9 mouse cellular contexts compared by ENCODE assay signal in genomic region chr9:103174771-103175519, GRCm38 (mm10). TPM values are rescaled to one million over a fixed set of nuclear protein-coding genes. Genes with fewer than 3 reads are reported as not detected.
DNase-seq lines count a peak whose midpoint lies in the region; ATAC-seq and TF ChIP-seq lines count a peak whose summit lies in the region.
"Had no signal": no experiment of that assay in that cellular context is flagged by ENCODE, and none has a peak within 500 bp of the region (broad histone marks: within the 10 kb centered on the region; RNA-seq: fewer than 3 reads in every experiment).

No protein-coding gene starts in this region.

- H3K9me3 ChIP-seq in embryonic facial prominence, embryonic 11.5 days (replicated peaks; ENCODE audit: control insufficient read depth, low read length): no peaks in the 10 kb centered on the region
- H3K9me3 ChIP-seq in embryonic facial prominence, embryonic 10.5 days: no peaks in the 10 kb centered on the region

- intact Hi-C loops in left cerebral cortex, postnatal 14 days (cut with DNase I): loop anchor here (5.0 kb wide), 1 partner anchor 83 kb away; no protein-coding TSS in a partner anchor

- no peaks in the 10 kb centered on the region for H3K27me3 ChIP-seq in embryonic facial prominence, embryonic 11.5 days (ENCODE audit: control insufficient read depth, insufficient read depth, low read length)
- H3K27me3 ChIP-seq in embryonic facial prominence, embryonic 10.5 days (replicated peaks; ENCODE audit: low read depth, poor library complexity, severe bottlenecking): no peaks in the 10 kb centered on the region
- H3K27me3 ChIP-seq in small intestine, adult 2 months (ENCODE audit: control insufficient read depth, insufficient read depth, low read length): no peaks in the 10 kb centered on the region

- DNase-seq in embryonic facial prominence, embryonic 11.5 days (ENCODE audit: low spot score): peak; percentile 22
- no peak for DNase-seq in embryonic facial prominence, embryonic 10.5 days (ENCODE audit: low spot score)
- DNase-seq in A20 (ENCODE audit: low read depth, low spot score): peak; percentile 28
- peak; percentile 59 to 63 for DNase-seq in adrenal gland, postnatal 36 days
- peak; percentile 46 to 70 for DNase-seq in kidney, postnatal 36 days
- no peak for DNase-seq in left cerebral cortex, postnatal 14 days (ENCODE audit: low spot score in 2 of 2)
- DNase-seq in urinary bladder, postnatal 10 days (ENCODE audit: low spot score): no peak

- TF ChIP-seq POLR2A in small intestine, adult 2 months (IDR thresholded peaks at IDR 0.05; ENCODE audit: low read depth, low read length): no peak

- no peak overlapping the region for H3K9ac ChIP-seq in embryonic facial prominence, embryonic 11.5 days (replicated peaks; ENCODE audit: low read length)

- no peak overlapping the region for H3K4me2 ChIP-seq in embryonic facial prominence, embryonic 11.5 days (ENCODE audit: low read depth, low read length)

- H3K4me1 ChIP-seq in embryonic facial prominence, embryonic 11.5 days (ENCODE audit: control insufficient read depth, insufficient read depth, low read length): no peaks in the 10 kb centered on the region
- peaks cover 6% of the 10 kb centered on the region for H3K4me1 ChIP-seq in embryonic facial prominence, embryonic 10.5 days
- H3K4me1 ChIP-seq in small intestine, adult 2 months (ENCODE audit: control insufficient read depth, insufficient read depth, insufficient read length, low read length): peaks cover 2% of the 10 kb centered on the region; the same call in 1 of the 2 replicates

- no peak overlapping the region for H3K27ac ChIP-seq in embryonic facial prominence, embryonic 11.5 days (replicated peaks; ENCODE audit: low read depth, low read length)
- no peak overlapping the region for H3K27ac ChIP-seq in embryonic facial prominence, embryonic 10.5 days (replicated peaks)
- H3K27ac ChIP-seq in small intestine, adult 2 months (ENCODE audit: insufficient read depth, low read depth, low read length): no peak overlapping the region

- 64% methylated on average over 6 of the region's 6 CpGs for WGBS in embryonic facial prominence, embryonic 11.5 days
- 64% methylated on average over 6 of the region's 6 CpGs for WGBS in embryonic facial prominence, embryonic 10.5 days
- WGBS in small intestine, adult 2 months: 44% methylated on average over 6 of the region's 6 CpGs

- H3K36me3 ChIP-seq in embryonic facial prominence, embryonic 11.5 days (replicated peaks; ENCODE audit: control insufficient read depth, insufficient read depth, low read depth, low read length): no peaks in the 10 kb centered on the region
- no peaks in the 10 kb centered on the region for H3K36me3 ChIP-seq in embryonic facial prominence, embryonic 10.5 days (replicated peaks)
- no peaks in the 10 kb centered on the region for H3K36me3 ChIP-seq in small intestine, adult 2 months (ENCODE audit: control insufficient read depth, insufficient read depth, low read length)

- peak; percentile 32; the same call in 1 of the 2 replicates for TF ChIP-seq CTCF in small intestine, adult 2 months (IDR thresholded peaks at IDR 0.05; ENCODE audit: extremely low read depth, insufficient read length, insufficient replicate concordance, low read depth, low read length)

- H3K4me3 ChIP-seq in embryonic facial prominence, embryonic 11.5 days (ENCODE audit: low read depth, low read length): no peak overlapping the region
- no peak overlapping the region for H3K4me3 ChIP-seq in embryonic facial prominence, embryonic 10.5 days
- H3K4me3 ChIP-seq in small intestine, adult 2 months (ENCODE audit: low read depth, low read length): no peak overlapping the region

- no peak for ATAC-seq in embryonic facial prominence, embryonic 11.5 days (replicated peaks; ENCODE audit: insufficient number of reproducible peaks, low FRiP score, low TSS enrichment, low read depth)

RNA-seq across cellular contexts. Expression of gene Srprb, which starts 27.0 kb away (rescaled TPM):
- 57.9 and 61.8 TPM in 2 replicates for polyA plus RNA-seq in embryonic facial prominence, embryonic 11.5 days (2014; fragmentation: Nextera tagmentation; extraction: Ambion mirVana)
- polyA plus RNA-seq in embryonic facial prominence, embryonic 10.5 days (2016; fragmentation: Nextera tagmentation; extraction: Ambion mirVana): 62.8 and 67.6 TPM in 2 replicates
- total RNA-seq in adrenal gland, postnatal 36 days (2021): 10 to 100 TPM; 44.0 to 49.8 TPM
- 23.0 and 36.4 TPM in 2 replicates for polyA plus RNA-seq in small intestine, adult 2 months (2012; rRNA removed)
- total RNA-seq in left cerebral cortex, postnatal 14 days (2021): 10 to 100 TPM; 18.1 to 18.5 TPM

RNA-seq across cellular contexts. Expression of gene Gm20425, which starts 55.2 kb away (rescaled TPM):
- polyA plus RNA-seq in embryonic facial prominence, embryonic 11.5 days (2014; fragmentation: Nextera tagmentation; extraction: Ambion mirVana): not detected in 2 replicates
- 0.58 and 0.95 TPM in 2 replicates for polyA plus RNA-seq in embryonic facial prominence, embryonic 10.5 days (2016; fragmentation: Nextera tagmentation; extraction: Ambion mirVana)
- total RNA-seq in adrenal gland, postnatal 36 days (2021): 10 to 100 TPM; 13.4 to 17.2 TPM
- polyA plus RNA-seq in small intestine, adult 2 months (2012; rRNA removed): 0.72 and 1.5 TPM in 2 replicates
- total RNA-seq in left cerebral cortex, postnatal 14 days (2021): 1 to 10 TPM; 7.5 to 9.1 TPM
- polyA plus RNA-seq: intestine, embryonic 14.5 days had no signal

RNA-seq across cellular contexts. Expression of gene Trf, which starts 55.3 kb away (rescaled TPM):
- 27.2 and 28.8 TPM in 2 replicates for polyA plus RNA-seq in embryonic facial prominence, embryonic 11.5 days (2014; fragmentation: Nextera tagmentation; extraction: Ambion mirVana)
- polyA plus RNA-seq in embryonic facial prominence, embryonic 10.5 days (2016; fragmentation: Nextera tagmentation; extraction: Ambion mirVana): 21.1 and 23.5 TPM in 2 replicates
- total RNA-seq in adrenal gland, postnatal 36 days (2021): 100 to 1,000 TPM in 1 of 2 experiments, 10 to 100 TPM in 1; 98.9 to 215 TPM
- polyA plus RNA-seq in small intestine, adult 2 months (2012; rRNA removed): 17.3 and 19.6 TPM in 2 replicates
- total RNA-seq in left cerebral cortex, postnatal 14 days (2021): 10 to 100 TPM; 34.5 to 56.6 TPM

Comparison
In these comparisons a context has a peak if more than half of its experiments do, and no peak if none do; other contexts are left out.
1. DNase-seq: peak in embryonic facial prominence, embryonic 11.5 days (single experiment), A20 (single experiment), adrenal gland, postnatal 36 days (2 of 2) and kidney, postnatal 36 days (2 of 2); none in embryonic facial prominence, embryonic 10.5 days (single experiment), left cerebral cortex, postnatal 14 days (0 of 2) and urinary bladder, postnatal 10 days (single experiment).